Mouse (Mus musculus) T-helper 1 cell (primary cell): ENCODE data around the gene Neurog3.

Experiments
- in situ Hi-C: fragments of 300-600 bp; cut with MboI, MseI; formaldehyde crosslinking; loops from one replicate; pipeline ENCODE4 v1.15.1; 2025; ENCODE audit warnings: high pct_unique_total_duplicates

Neurog3 gene

GRCm38 (mm10) chr10:62135696-62136470 lies 3.0 kb downstream of the Neurog3 start:
- in situ Hi-C loops = no loop called here

- in situ Hi-C loops = no loop called here
These were observed 4.3 kb downstream of the Neurog3 start for GRCm38 (mm10) chr10:62137150-62137549.

- in situ Hi-C loops = no loop called here
These were observed 5.2 kb downstream of the Neurog3 start for GRCm38 (mm10) chr10:62138040-62138439.

- in situ Hi-C loops = no loop called here
These were observed 10.9 kb downstream of the Neurog3 start, which contains the start of gene Fam241b for GRCm38 (mm10) chr10:62143820-62144219. Fam241b (minus strand) TSS chr10:62143920.

GRCm38 (mm10) chr10:62145957-62146356 lies 13.1 kb downstream of the Neurog3 start:
- in situ Hi-C loops = no loop called here

- in situ Hi-C loops = no loop called here
These were observed 14.8 kb downstream of the Neurog3 start for GRCm38 (mm10) chr10:62147466-62148248.

GRCm38 (mm10) chr10:62149929-62150328 lies 17.0 kb downstream of the Neurog3 start:
- in situ Hi-C loops = no loop called here

GRCm38 (mm10) chr10:62162410-62162809 lies 29.5 kb downstream of the Neurog3 start:
- in situ Hi-C loops = no loop called here

GRCm38 (mm10) chr10:62172841-62173553 lies 40.1 kb downstream of the Neurog3 start:
- in situ Hi-C loops = no loop called here

GRCm38 (mm10) chr10:62173941-62174448 lies 41.1 kb downstream of the Neurog3 start:
- in situ Hi-C loops = no loop called here

GRCm38 (mm10) chr10:62174533-62175313 lies 41.8 kb downstream of the Neurog3 start:
- in situ Hi-C loops = no loop called here

- in situ Hi-C loops = loop anchor here (5.0 kb wide), 1 partner anchor 78 kb away; no protein-coding TSS in a partner anchor
These were observed 47.1 kb downstream of the Neurog3 start for GRCm38 (mm10) chr10:62179944-62180343.

GRCm38 (mm10) chr10:62181701-62182100 lies 48.8 kb downstream of the Neurog3 start:
- in situ Hi-C loops = loop anchor here (5.0 kb wide), 1 partner anchor 79 kb away; no protein-coding TSS in a partner anchor

- in situ Hi-C loops = loop anchor here (5.0 kb wide), 1 partner anchor 80 kb away; no protein-coding TSS in a partner anchor
These were observed 49.7 kb downstream of the Neurog3 start for GRCm38 (mm10) chr10:62182471-62183014.

- in situ Hi-C loops = loop anchor here (5.0 kb wide), 1 partner anchor 81 kb away; no protein-coding TSS in a partner anchor
These were observed 50.2 kb downstream of the Neurog3 start for GRCm38 (mm10) chr10:62183053-62183452.
